Mouse (Mus musculus): ENCODE measurements around the gene Vrk1. TPM values are rescaled to one million over a fixed set of nuclear protein-coding genes. Genes with fewer than 3 reads are reported as not detected.

Gene Vrk1
- polyA plus RNA-seq, 1 experiment = 10.3 TPM

- TF ChIP-seq TCF3 (IDR thresholded peaks at IDR 0.05; ENCODE audit: insufficient read length, low read depth) = no peak
- no peak for TF ChIP-seq MAX (IDR thresholded peaks at IDR 0.05; ENCODE audit: low read depth)
- TF ChIP-seq REST (IDR thresholded peaks at IDR 0.05; ENCODE audit: insufficient read depth, insufficient read length) = no peak
- H3K36me3 ChIP-seq (ENCODE audit: control insufficient read depth, insufficient read depth) = no peaks in the 10 kb centered on the region
- H3K27me3 ChIP-seq (ENCODE audit: control insufficient read depth, insufficient read depth, insufficient read length) = no peaks in the 10 kb centered on the region
- no peak overlapping the region for H3ac ChIP-seq (ENCODE audit: control insufficient read depth, insufficient read length)
- no peak overlapping the region for H3K4me3 ChIP-seq
- H3K79me2 ChIP-seq (ENCODE audit: control insufficient read depth, insufficient read depth) = no peaks in the 10 kb centered on the region
- no peak overlapping the region for H3K4me2 ChIP-seq (ENCODE audit: low read depth)
Observed at GRCm38 (mm10) chr12:106102003-106102402, 92.0 kb downstream of the Vrk1 start.

DNA sequence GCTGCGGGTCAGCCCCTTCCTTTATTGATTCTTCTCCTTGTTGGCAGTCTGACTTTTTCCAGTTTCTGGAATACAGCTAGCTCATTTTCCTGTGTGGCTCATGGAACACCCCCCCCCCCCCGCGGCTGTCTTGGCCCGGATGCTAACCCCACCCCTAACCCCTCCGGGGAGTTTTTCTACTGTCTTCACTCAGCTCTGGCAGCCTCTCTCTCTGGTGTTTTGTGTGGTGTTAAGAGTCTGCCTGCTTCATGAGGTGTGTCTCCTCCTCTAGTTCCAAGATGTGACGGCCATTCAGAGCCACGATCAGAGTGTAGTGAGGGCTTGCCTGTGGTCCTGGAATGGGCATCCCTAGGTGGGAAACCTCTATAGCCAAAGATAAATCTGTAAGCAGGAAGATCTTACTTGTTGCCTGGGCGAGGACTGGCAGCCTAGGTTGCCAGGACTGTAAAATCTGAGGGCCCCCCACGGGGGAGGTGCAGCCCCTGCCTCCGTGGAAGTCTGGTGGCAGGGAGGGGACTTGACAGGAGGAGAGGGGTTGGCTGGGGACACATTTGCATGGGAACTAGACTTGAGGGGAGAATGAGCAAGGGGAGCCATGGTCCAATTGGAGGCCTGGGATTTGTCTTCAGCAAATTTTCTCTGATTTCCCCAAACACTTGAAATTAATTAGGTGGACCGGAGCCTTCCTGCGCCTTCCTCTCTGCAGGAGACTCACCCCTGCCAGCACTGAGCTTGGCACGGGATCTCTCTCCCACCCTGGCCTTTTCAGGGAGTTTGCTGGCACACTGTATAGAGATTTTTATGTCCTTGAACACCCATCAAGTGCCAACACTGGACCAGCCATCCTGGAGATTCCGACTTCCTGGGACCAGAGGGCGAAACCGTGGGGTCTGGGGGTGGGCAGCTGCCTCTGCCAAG lies 93.0 kb downstream of the Vrk1 start:
- no peak for TF ChIP-seq POLR2A (IDR thresholded peaks at IDR 0.05; ENCODE audit: insufficient read length, low read depth)
- TF ChIP-seq TCF3 (IDR thresholded peaks at IDR 0.05; ENCODE audit: insufficient read length, low read depth) = no peak
- no peak for TF ChIP-seq REST (IDR thresholded peaks at IDR 0.05; ENCODE audit: insufficient read depth, insufficient read length)
- no peak for TF ChIP-seq USF1 (IDR thresholded peaks at IDR 0.05; ENCODE audit: low read depth)
- TF ChIP-seq CEBPB (IDR thresholded peaks at IDR 0.05; ENCODE audit: insufficient read depth, poor library complexity, severe bottlenecking) = no peak
- no peak for TF ChIP-seq TCF12 (IDR thresholded peaks at IDR 0.05; ENCODE audit: insufficient read depth, poor library complexity, severe bottlenecking)
- no peak for TF ChIP-seq MYOD1 (IDR thresholded peaks at IDR 0.05; ENCODE audit: control insufficient read depth in 1 of 3, insufficient read length in 2 of 3, low read depth in 2 of 3)
- TF ChIP-seq SRF (IDR thresholded peaks at IDR 0.05; ENCODE audit: control insufficient read depth, insufficient read length, low read depth) = no peak
- TF ChIP-seq MAX (IDR thresholded peaks at IDR 0.05; ENCODE audit: low read depth) = no peak
- no peak for TF ChIP-seq E2F4 (IDR thresholded peaks at IDR 0.05; ENCODE audit: insufficient read depth)
- TF ChIP-seq MYOG (IDR thresholded peaks at IDR 0.05; ENCODE audit: control insufficient read depth in 1 of 3, insufficient read depth in 1 of 3, insufficient read length in 2 of 3, low read depth in 2 of 3) = no peak
- no peak for TF ChIP-seq POLR2AphosphoS2 (IDR thresholded peaks at IDR 0.05; ENCODE audit: insufficient read length, low read depth)
- no peaks in the 10 kb centered on the region for H3K27me3 ChIP-seq (ENCODE audit: control insufficient read depth, insufficient read depth, insufficient read length)

GRCm38 (mm10) chr12:106107272-106107671 lies 97.2 kb downstream of the Vrk1 start:
- Histone ChIP-seq H3K79me2 (ENCODE audit: control insufficient read depth, insufficient read depth) (no peaks in the 10 kb centered on the region), H3ac (ENCODE audit: control insufficient read depth, insufficient read length) (no peak overlapping the region), H3K36me3 (ENCODE audit: control insufficient read depth, insufficient read depth) (no peaks in the 10 kb centered on the region), H3K4me3 (no peak overlapping the region), H3K27me3 (ENCODE audit: control insufficient read depth, insufficient read depth, insufficient read length) (no peaks in the 10 kb centered on the region), H3K4me2 (ENCODE audit: low read depth) (no peak overlapping the region)
- TF ChIP-seq MAX (IDR thresholded peaks at IDR 0.05; ENCODE audit: low read depth) (no peak), E2F4 (IDR thresholded peaks at IDR 0.05; ENCODE audit: insufficient read depth) (no peak), TCF3 (IDR thresholded peaks at IDR 0.05; ENCODE audit: insufficient read length, low read depth) (no peak), MYOD1 (IDR thresholded peaks at IDR 0.05; ENCODE audit: control insufficient read depth in 1 of 3, insufficient read length in 2 of 3, low read depth in 2 of 3) (no peak), TCF12 (IDR thresholded peaks at IDR 0.05; ENCODE audit: insufficient read depth, poor library complexity, severe bottlenecking) (no peak), POLR2AphosphoS2 (IDR thresholded peaks at IDR 0.05; ENCODE audit: insufficient read length, low read depth) (no peak), REST (IDR thresholded peaks at IDR 0.05; ENCODE audit: insufficient read depth, insufficient read length) (no peak), MYOG (IDR thresholded peaks at IDR 0.05; ENCODE audit: control insufficient read depth in 1 of 3, insufficient read depth in 1 of 3, insufficient read length in 2 of 3, low read depth in 2 of 3) (no peak), POLR2A (IDR thresholded peaks at IDR 0.05; ENCODE audit: insufficient read length, low read depth) (no peak), SRF (IDR thresholded peaks at IDR 0.05; ENCODE audit: control insufficient read depth, insufficient read length, low read depth) (no peak), USF1 (IDR thresholded peaks at IDR 0.05; ENCODE audit: low read depth) (no peak)

More for the DNA sequence above, 93.0 kb downstream of the Vrk1 start:
- no peaks in the 10 kb centered on the region for H3K79me2 ChIP-seq (ENCODE audit: control insufficient read depth, insufficient read depth)
- H3K4me3 ChIP-seq = no peak overlapping the region
- H3ac ChIP-seq (ENCODE audit: control insufficient read depth, insufficient read length) = no peak overlapping the region
- H3K36me3 ChIP-seq (ENCODE audit: control insufficient read depth, insufficient read depth) = no peaks in the 10 kb centered on the region
- H3K4me2 ChIP-seq (ENCODE audit: low read depth) = no peak overlapping the region

- TF ChIP-seq REST (IDR thresholded peaks at IDR 0.05; ENCODE audit: insufficient read depth, insufficient read length) (peak; percentile 82), TCF3 (IDR thresholded peaks at IDR 0.05; ENCODE audit: insufficient read length, low read depth) (no peak), CEBPB (IDR thresholded peaks at IDR 0.05; ENCODE audit: insufficient read depth, poor library complexity, severe bottlenecking) (no peak), USF1 (IDR thresholded peaks at IDR 0.05; ENCODE audit: low read depth) (no peak)
- no peak overlapping the region for H3K4me3 ChIP-seq
- H3K79me2 ChIP-seq (ENCODE audit: control insufficient read depth, insufficient read depth) = no peaks in the 10 kb centered on the region
- no peak overlapping the region for H3ac ChIP-seq (ENCODE audit: control insufficient read depth, insufficient read length)
- H3K27me3 ChIP-seq (ENCODE audit: control insufficient read depth, insufficient read depth, insufficient read length) = no peaks in the 10 kb centered on the region
- H3K4me2 ChIP-seq (ENCODE audit: low read depth) = no peak overlapping the region
- no peaks in the 10 kb centered on the region for H3K36me3 ChIP-seq (ENCODE audit: control insufficient read depth, insufficient read depth)
Observed at GRCm38 (mm10) chr12:106115070-106115891, 105.3 kb downstream of the Vrk1 start.

GRCm38 (mm10) chr12:106115892-106116206 lies 105.8 kb downstream of the Vrk1 start:
- TF ChIP-seq CEBPB (IDR thresholded peaks at IDR 0.05; ENCODE audit: insufficient read depth, poor library complexity, severe bottlenecking) = no peak
- no peak for TF ChIP-seq SRF (IDR thresholded peaks at IDR 0.05; ENCODE audit: control insufficient read depth, insufficient read length, low read depth)
- no peak for TF ChIP-seq MAX (IDR thresholded peaks at IDR 0.05; ENCODE audit: low read depth)
- TF ChIP-seq REST (IDR thresholded peaks at IDR 0.05; ENCODE audit: insufficient read depth, insufficient read length) = no peak
- TF ChIP-seq TCF12 (IDR thresholded peaks at IDR 0.05; ENCODE audit: insufficient read depth, poor library complexity, severe bottlenecking) = no peak
- no peak for TF ChIP-seq MYOD1 (IDR thresholded peaks at IDR 0.05; ENCODE audit: control insufficient read depth in 1 of 3, insufficient read length in 2 of 3, low read depth in 2 of 3)
- TF ChIP-seq USF1 (IDR thresholded peaks at IDR 0.05; ENCODE audit: low read depth) = no peak
- TF ChIP-seq TCF3 (IDR thresholded peaks at IDR 0.05; ENCODE audit: insufficient read length, low read depth) = no peak
- TF ChIP-seq POLR2AphosphoS2 (IDR thresholded peaks at IDR 0.05; ENCODE audit: insufficient read length, low read depth) = no peak
- TF ChIP-seq MYOG (IDR thresholded peaks at IDR 0.05; ENCODE audit: control insufficient read depth in 1 of 3, insufficient read depth in 1 of 3, insufficient read length in 2 of 3, low read depth in 2 of 3) = no peak
- no peak for TF ChIP-seq POLR2A (IDR thresholded peaks at IDR 0.05; ENCODE audit: insufficient read length, low read depth)
- TF ChIP-seq E2F4 (IDR thresholded peaks at IDR 0.05; ENCODE audit: insufficient read depth) = no peak
- Histone ChIP-seq H3K27me3 (ENCODE audit: control insufficient read depth, insufficient read depth, insufficient read length) (no peaks in the 10 kb centered on the region), H3K4me3 (no peak overlapping the region), H3K79me2 (ENCODE audit: control insufficient read depth, insufficient read depth) (no peaks in the 10 kb centered on the region), H3K4me2 (ENCODE audit: low read depth) (no peak overlapping the region), H3K36me3 (ENCODE audit: control insufficient read depth, insufficient read depth) (no peaks in the 10 kb centered on the region), H3ac (ENCODE audit: control insufficient read depth, insufficient read length) (no peak overlapping the region)
